Mouse (Mus musculus): ENCODE measurements around the gene Cwc22.

Cwc22 gene

GRCm38 (mm10) chr2:77945596-77946485 lies at the start of gene Cwc22:
Gene Cwc22, minus strand, starts transcription at chr2:77946375.
- peak; percentile 83 to 92 for DNase-seq (ENCODE audit: low spot score in 2 of 2)

- DNase-seq (ENCODE audit: low spot score in 2 of 2): no peak
Observed at GRCm38 (mm10) chr2:77993727-77994401, 47.7 kb upstream of the Cwc22 start.

- no peak for DNase-seq (ENCODE audit: low spot score in 2 of 2)
Observed at GRCm38 (mm10) chr2:77992951-77993604, 46.9 kb upstream of the Cwc22 start.

- no peak for DNase-seq (ENCODE audit: low spot score in 2 of 2)
Observed at GRCm38 (mm10) chr2:77990820-77991219, 44.6 kb upstream of the Cwc22 start.

- no peak for DNase-seq (ENCODE audit: low spot score in 2 of 2)
Observed at GRCm38 (mm10) chr2:77990121-77990520, 43.9 kb upstream of the Cwc22 start.

- DNase-seq (ENCODE audit: low spot score in 2 of 2): no peak
Observed at GRCm38 (mm10) chr2:77989390-77989789, 43.2 kb upstream of the Cwc22 start.

GRCm38 (mm10) chr2:77985991-77986730 lies 40.0 kb upstream of the Cwc22 start:
- DNase-seq (ENCODE audit: low spot score in 2 of 2): no peak

GRCm38 (mm10) chr2:77984209-77984608 lies 38.0 kb upstream of the Cwc22 start:
- no peak for DNase-seq (ENCODE audit: low spot score in 2 of 2)

GRCm38 (mm10) chr2:77981826-77982225 lies 35.7 kb upstream of the Cwc22 start:
- no peak for DNase-seq (ENCODE audit: low spot score in 2 of 2)

GRCm38 (mm10) chr2:77980696-77981095 lies 34.5 kb upstream of the Cwc22 start:
- DNase-seq (ENCODE audit: low spot score in 2 of 2): no peak

- no peak for DNase-seq (ENCODE audit: low spot score in 2 of 2)
Observed at GRCm38 (mm10) chr2:77979519-77979918, 33.3 kb upstream of the Cwc22 start.

GRCm38 (mm10) chr2:77979081-77979480 lies 32.9 kb upstream of the Cwc22 start:
- no peak for DNase-seq (ENCODE audit: low spot score in 2 of 2)

- no peak for DNase-seq (ENCODE audit: low spot score in 2 of 2)
Observed at GRCm38 (mm10) chr2:77978256-77978655, 32.1 kb upstream of the Cwc22 start.

- DNase-seq (ENCODE audit: low spot score in 2 of 2): no peak
Observed at GRCm38 (mm10) chr2:77976321-77976920, 30.2 kb upstream of the Cwc22 start.

- DNase-seq (ENCODE audit: low spot score in 2 of 2): no peak
Observed at GRCm38 (mm10) chr2:77975606-77976005, 29.4 kb upstream of the Cwc22 start.

GRCm38 (mm10) chr2:77974986-77975385 lies 28.8 kb upstream of the Cwc22 start:
- DNase-seq (ENCODE audit: low spot score in 2 of 2): no peak

- no peak for DNase-seq (ENCODE audit: low spot score in 2 of 2)
Observed at GRCm38 (mm10) chr2:77974366-77974765, 28.2 kb upstream of the Cwc22 start.

GRCm38 (mm10) chr2:77973296-77973695 lies 27.1 kb upstream of the Cwc22 start:
- DNase-seq (ENCODE audit: low spot score in 2 of 2): no peak

GRCm38 (mm10) chr2:77972541-77972940 lies 26.4 kb upstream of the Cwc22 start:
- DNase-seq (ENCODE audit: low spot score in 2 of 2): no peak

- DNase-seq (ENCODE audit: low spot score in 2 of 2): no peak
Observed at GRCm38 (mm10) chr2:77971871-77972270, 25.7 kb upstream of the Cwc22 start.

- DNase-seq (ENCODE audit: low spot score in 2 of 2): no peak
Observed at GRCm38 (mm10) chr2:77971361-77971760, 25.2 kb upstream of the Cwc22 start.
